Mouse (Mus musculus): Measurements from ENCODE around the gene Dnm3.

Dnm3 gene

DNA sequence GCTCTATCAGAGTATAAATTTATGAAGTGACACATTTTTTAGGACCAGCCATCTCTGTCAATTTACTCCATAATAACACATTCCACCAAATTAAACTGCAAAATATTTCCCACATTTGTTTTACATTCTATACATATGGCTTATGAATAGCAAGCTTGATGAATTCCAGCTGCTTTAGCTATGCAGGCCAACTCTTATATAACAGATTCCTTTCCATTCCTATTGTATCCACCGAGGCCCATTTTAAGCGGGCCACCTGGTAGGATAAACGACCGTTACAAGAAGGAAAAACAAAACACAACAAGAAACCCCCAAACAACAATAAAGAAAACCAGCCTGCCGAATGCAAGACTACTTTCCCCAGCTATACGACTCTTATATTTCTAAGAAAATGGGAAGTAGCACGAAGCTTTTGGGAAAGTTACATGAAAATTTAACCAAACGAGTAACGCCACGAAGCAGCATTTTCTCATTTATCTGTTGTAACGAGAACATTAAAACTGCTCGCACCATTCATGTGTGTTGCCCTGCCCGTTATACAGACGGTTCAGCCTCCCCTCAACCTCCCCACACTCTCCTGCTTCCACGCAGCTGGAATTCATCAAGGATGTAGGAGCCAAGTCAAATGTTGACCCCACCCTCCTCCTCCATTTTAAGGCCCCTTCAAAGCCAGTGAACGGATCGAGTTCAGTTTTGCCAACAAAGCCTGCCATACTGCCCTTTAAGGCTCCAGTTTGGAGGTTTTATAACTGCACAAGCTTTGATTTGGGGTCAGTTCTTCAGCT is 403.0 kb downstream of the Dnm3 start:
- Histone ChIP-seq H3K36me3 (ENCODE audit: insufficient read depth, low read length) (no peaks in the 10 kb centered on the region), H3K4me3 (replicated peaks; ENCODE audit: low read length) (no peak overlapping the region), H3K27me3 (ENCODE audit: insufficient read depth, low read length) (no peaks in the 10 kb centered on the region), H3K9me3 (ENCODE audit: low read length) (no peaks in the 10 kb centered on the region), H3K4me1 (replicated peaks; ENCODE audit: low read depth, low read length) (no peaks in the 10 kb centered on the region)
- no peak for TF ChIP-seq CTCF (conservative IDR thresholded peaks at IDR 0.05; ENCODE audit: low read length)
- no peak for TF ChIP-seq NANOG (IDR thresholded peaks at IDR 0.05; ENCODE audit: borderline replicate concordance, low read length)
- no peak for TF ChIP-seq POU5F1 (IDR thresholded peaks at IDR 0.05; ENCODE audit: borderline replicate concordance, low read length)

DNA sequence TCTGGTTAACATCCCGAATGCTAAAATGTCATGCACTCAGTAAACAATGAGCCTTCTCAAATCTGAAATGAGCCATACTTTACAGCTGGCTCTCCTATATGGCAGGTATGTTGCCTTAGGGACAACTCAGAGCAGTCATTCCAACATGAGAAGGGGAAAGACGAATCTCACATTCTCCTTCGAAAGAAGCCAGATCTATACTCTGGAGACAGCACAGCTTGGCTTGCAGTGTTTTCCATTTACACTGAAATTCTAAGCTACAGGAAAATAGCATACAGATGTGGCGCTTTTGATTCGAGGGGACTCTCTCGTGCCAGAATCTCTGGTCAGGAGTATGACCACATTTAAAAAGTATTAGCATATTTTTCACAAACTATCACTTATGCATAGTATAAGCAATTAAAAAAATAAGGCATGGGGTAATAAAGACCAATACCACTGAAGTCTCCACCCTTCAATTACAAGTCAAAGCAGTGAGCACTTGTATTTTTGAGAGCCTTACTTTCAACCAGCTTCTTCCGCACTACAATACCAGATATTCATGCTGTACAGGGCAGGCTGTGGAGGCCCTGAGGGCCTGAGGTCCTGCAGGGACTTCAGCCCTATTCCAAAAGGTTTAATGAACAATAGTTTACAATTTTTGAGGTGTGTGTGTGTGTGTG is 404.8 kb downstream of the Dnm3 start:
- no peaks in the 10 kb centered on the region for H3K9me3 ChIP-seq (ENCODE audit: low read length)
- H3K27me3 ChIP-seq (ENCODE audit: insufficient read depth, low read length), result no peaks in the 10 kb centered on the region
- TF ChIP-seq POU5F1 (IDR thresholded peaks at IDR 0.05; ENCODE audit: borderline replicate concordance, low read length), result no peak
- TF ChIP-seq CTCF (conservative IDR thresholded peaks at IDR 0.05; ENCODE audit: low read length), result no peak
- TF ChIP-seq NANOG (IDR thresholded peaks at IDR 0.05; ENCODE audit: borderline replicate concordance, low read length), result no peak
- no peaks in the 10 kb centered on the region for H3K4me1 ChIP-seq (replicated peaks; ENCODE audit: low read depth, low read length)
- H3K36me3 ChIP-seq (ENCODE audit: insufficient read depth, low read length), result no peaks in the 10 kb centered on the region
- no peak overlapping the region for H3K4me3 ChIP-seq (replicated peaks; ENCODE audit: low read length)

DNA sequence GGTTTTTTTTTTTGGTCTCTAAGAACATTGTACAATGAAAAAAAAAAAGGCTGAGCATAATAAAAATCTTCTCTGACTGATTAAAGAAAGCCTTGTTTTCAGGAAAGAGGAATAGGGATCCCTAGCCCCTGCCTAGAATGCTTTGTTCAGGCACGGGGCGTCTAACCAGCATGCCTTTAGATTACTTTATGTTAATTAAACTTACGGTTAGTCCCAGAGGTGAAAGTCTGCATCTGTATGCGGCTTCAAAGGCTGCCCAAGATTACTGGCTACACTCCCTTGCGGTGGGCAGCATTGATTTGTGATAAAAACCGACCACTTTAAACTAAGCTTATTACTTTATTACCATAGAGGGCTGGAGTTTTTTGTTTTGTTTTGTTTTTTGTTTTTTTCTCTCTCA is 424.2 kb downstream of the Dnm3 start:
- Histone ChIP-seq H3K4me3 (replicated peaks; ENCODE audit: low read length) (no peak overlapping the region), H3K36me3 (ENCODE audit: insufficient read depth, low read length) (no peaks in the 10 kb centered on the region), H3K27me3 (ENCODE audit: insufficient read depth, low read length) (no peaks in the 10 kb centered on the region), H3K4me1 (replicated peaks; ENCODE audit: low read depth, low read length) (no peaks in the 10 kb centered on the region), H3K9me3 (ENCODE audit: low read length) (no peaks in the 10 kb centered on the region)
- TF ChIP-seq NANOG (IDR thresholded peaks at IDR 0.05; ENCODE audit: borderline replicate concordance, low read length) (no peak), CTCF (conservative IDR thresholded peaks at IDR 0.05; ENCODE audit: low read length) (no peak), POU5F1 (IDR thresholded peaks at IDR 0.05; ENCODE audit: borderline replicate concordance, low read length) (no peak)

DNA sequence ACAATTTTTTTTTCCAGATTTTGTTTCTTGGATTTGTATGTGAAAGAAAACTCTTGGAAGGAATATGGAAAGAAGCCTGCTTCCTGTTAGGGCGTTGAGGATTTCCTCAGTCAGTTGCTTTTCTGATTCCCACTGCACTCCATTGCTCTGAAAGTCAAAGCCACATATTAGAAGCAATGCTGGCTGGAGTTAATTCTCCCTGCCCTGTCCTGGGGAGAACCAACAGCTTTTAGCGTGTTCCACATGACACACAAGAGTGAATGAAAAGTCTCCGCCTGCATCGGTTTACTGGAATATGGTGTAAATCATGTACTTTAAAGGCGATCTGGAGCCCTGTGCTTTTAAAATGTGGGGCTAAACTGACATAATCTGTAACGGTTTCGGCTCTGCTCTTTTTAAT is 424.6 kb downstream of the Dnm3 start:
- no peak overlapping the region for H3K4me3 ChIP-seq (replicated peaks; ENCODE audit: low read length)
- no peaks in the 10 kb centered on the region for H3K36me3 ChIP-seq (ENCODE audit: insufficient read depth, low read length)
- H3K27me3 ChIP-seq (ENCODE audit: insufficient read depth, low read length), result no peaks in the 10 kb centered on the region
- TF ChIP-seq NANOG (IDR thresholded peaks at IDR 0.05; ENCODE audit: borderline replicate concordance, low read length) (no peak), POU5F1 (IDR thresholded peaks at IDR 0.05; ENCODE audit: borderline replicate concordance, low read length) (no peak), CTCF (conservative IDR thresholded peaks at IDR 0.05; ENCODE audit: low read length) (no peak)
- no peaks in the 10 kb centered on the region for H3K4me1 ChIP-seq (replicated peaks; ENCODE audit: low read depth, low read length)
- no peaks in the 10 kb centered on the region for H3K9me3 ChIP-seq (ENCODE audit: low read length)

DNA sequence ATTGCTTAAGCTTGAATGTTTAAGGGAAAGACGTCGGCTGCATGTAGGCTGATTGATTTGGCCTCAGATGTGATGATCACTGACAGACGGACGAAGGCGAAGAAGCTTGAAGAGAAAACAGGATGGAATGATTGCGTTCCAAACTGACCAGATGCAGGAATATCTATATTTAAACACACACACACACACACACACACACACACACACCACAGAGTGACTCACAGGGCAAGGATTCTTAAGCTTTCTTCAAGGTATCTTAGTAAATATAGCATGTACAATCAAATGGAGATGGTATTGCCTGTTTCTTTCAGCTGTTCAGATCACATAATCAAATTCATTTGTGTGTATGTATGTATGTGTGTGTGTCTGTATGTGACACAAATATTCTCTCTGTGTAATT is 425.1 kb downstream of the Dnm3 start:
- Histone ChIP-seq H3K36me3 (ENCODE audit: insufficient read depth, low read length) (no peaks in the 10 kb centered on the region), H3K27me3 (ENCODE audit: insufficient read depth, low read length) (no peaks in the 10 kb centered on the region), H3K4me1 (replicated peaks; ENCODE audit: low read depth, low read length) (no peaks in the 10 kb centered on the region), H3K9me3 (ENCODE audit: low read length) (no peaks in the 10 kb centered on the region), H3K4me3 (replicated peaks; ENCODE audit: low read length) (no peak overlapping the region)
- TF ChIP-seq POU5F1 (IDR thresholded peaks at IDR 0.05; ENCODE audit: borderline replicate concordance, low read length) (no peak), CTCF (conservative IDR thresholded peaks at IDR 0.05; ENCODE audit: low read length) (no peak), NANOG (IDR thresholded peaks at IDR 0.05; ENCODE audit: borderline replicate concordance, low read length) (no peak)

DNA sequence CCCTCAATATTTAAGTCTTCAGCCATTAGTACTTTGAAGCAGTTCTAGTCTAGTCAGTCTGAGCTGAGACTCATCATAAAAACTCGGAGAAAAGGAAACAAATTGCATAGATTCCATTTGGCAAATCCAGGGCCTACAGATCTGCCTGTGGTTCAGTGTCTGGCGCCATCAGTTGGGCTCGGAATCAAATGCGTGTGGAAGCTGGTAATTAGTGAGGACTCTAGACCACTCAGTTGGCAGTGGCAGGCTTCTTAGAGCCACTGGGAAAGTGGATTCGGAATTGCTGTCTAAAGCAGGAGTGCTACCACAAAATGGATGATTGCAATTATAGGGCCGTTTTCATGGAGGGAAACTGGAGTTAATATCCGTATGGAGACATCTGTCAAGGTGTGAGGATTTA is 425.7 kb downstream of the Dnm3 start:
- Histone ChIP-seq H3K4me3 (replicated peaks; ENCODE audit: low read length) (no peak overlapping the region), H3K9me3 (ENCODE audit: low read length) (no peaks in the 10 kb centered on the region), H3K27me3 (ENCODE audit: insufficient read depth, low read length) (no peaks in the 10 kb centered on the region), H3K4me1 (replicated peaks; ENCODE audit: low read depth, low read length) (no peaks in the 10 kb centered on the region), H3K36me3 (ENCODE audit: insufficient read depth, low read length) (no peaks in the 10 kb centered on the region)
- TF ChIP-seq NANOG (IDR thresholded peaks at IDR 0.05; ENCODE audit: borderline replicate concordance, low read length), result no peak
- no peak for TF ChIP-seq CTCF (conservative IDR thresholded peaks at IDR 0.05; ENCODE audit: low read length)
- no peak for TF ChIP-seq POU5F1 (IDR thresholded peaks at IDR 0.05; ENCODE audit: borderline replicate concordance, low read length)

DNA sequence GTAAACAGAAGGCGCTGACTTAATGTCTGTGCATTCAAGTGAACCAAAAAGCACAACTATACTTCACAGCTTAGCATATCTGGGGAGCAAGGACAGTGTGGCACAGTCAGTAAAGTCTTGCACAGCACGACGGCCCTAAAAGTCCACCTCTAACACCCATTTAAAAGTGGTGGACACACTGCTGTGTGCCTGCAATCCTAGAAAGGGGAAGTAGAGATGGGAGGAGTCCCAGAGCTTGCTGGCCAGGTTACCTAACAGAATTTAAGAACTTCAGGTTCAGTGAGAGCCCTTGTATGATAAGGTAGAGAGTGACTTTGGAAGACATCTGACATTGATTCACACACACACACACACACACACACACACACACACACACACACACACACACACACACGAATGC is 426.1 kb downstream of the Dnm3 start:
- no peak for TF ChIP-seq CTCF (conservative IDR thresholded peaks at IDR 0.05; ENCODE audit: low read length)
- no peak for TF ChIP-seq NANOG (IDR thresholded peaks at IDR 0.05; ENCODE audit: borderline replicate concordance, low read length)
- TF ChIP-seq POU5F1 (IDR thresholded peaks at IDR 0.05; ENCODE audit: borderline replicate concordance, low read length), result no peak
- no peaks in the 10 kb centered on the region for H3K4me1 ChIP-seq (replicated peaks; ENCODE audit: low read depth, low read length)
- no peaks in the 10 kb centered on the region for H3K9me3 ChIP-seq (ENCODE audit: low read length)
- H3K36me3 ChIP-seq (ENCODE audit: insufficient read depth, low read length), result no peaks in the 10 kb centered on the region
- H3K27me3 ChIP-seq (ENCODE audit: insufficient read depth, low read length), result no peaks in the 10 kb centered on the region
- no peak overlapping the region for H3K4me3 ChIP-seq (replicated peaks; ENCODE audit: low read length)

DNA sequence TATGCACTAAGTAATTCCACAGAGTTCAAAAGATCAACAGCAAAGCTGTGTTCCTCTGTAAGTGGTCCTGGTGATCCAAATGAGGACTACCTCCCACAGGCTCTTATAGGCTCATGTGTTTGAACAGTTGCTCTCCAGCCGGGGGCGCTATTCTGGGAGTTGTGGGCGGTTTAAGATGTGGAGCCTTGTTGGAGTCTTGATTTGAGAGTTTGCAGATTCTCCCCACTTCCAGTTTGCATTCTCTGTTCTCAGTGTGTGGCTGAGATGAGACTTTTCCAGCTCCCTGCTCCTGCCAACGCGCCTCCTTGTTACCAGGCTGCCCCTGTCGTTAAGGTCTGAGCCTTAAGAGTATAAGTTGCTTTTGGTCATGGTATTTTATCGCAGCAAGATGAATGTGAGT is 430.2 kb downstream of the Dnm3 start:
- no peaks in the 10 kb centered on the region for H3K36me3 ChIP-seq (ENCODE audit: insufficient read depth, low read length)
- no peak overlapping the region for H3K4me3 ChIP-seq (replicated peaks; ENCODE audit: low read length)
- H3K9me3 ChIP-seq (ENCODE audit: low read length), result no peaks in the 10 kb centered on the region
- H3K27me3 ChIP-seq (ENCODE audit: insufficient read depth, low read length), result no peaks in the 10 kb centered on the region
- no peaks in the 10 kb centered on the region for H3K4me1 ChIP-seq (replicated peaks; ENCODE audit: low read depth, low read length)
- no peak for TF ChIP-seq NANOG (IDR thresholded peaks at IDR 0.05; ENCODE audit: borderline replicate concordance, low read length)
- TF ChIP-seq CTCF (conservative IDR thresholded peaks at IDR 0.05; ENCODE audit: low read length), result no peak
- TF ChIP-seq POU5F1 (IDR thresholded peaks at IDR 0.05; ENCODE audit: borderline replicate concordance, low read length), result no peak

Measured in E14TG2a.4 (cell line).